In the genomic region with DNA sequence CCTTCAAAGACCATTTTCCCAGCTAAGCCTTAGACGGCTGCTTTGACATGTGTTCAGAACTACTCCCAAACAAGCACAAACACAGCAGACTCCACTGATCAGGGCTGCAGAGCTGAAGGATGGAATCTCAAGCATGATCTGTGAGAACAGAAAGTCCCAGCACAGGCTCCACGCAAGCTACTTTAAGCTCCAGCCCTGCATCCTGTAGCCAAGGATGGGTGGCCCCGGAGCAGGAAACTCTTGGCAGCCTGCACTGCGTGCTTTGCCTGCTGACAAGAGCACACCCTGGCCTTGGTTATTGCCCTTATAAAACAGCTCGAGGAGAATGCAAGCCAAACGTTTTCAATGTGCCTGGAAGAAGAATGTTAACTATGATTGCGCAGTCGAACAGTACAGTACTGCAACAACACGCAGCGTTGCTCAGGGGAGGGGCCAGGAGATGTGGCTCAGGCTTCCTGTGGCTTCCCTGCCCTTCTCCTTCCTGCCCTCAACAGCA, we compare ENCODE assay signal across 9 mouse cellular contexts.
A peak's percentile ranks its signal among the peaks of the same experiment; 100 is the strongest.
DNase-seq lines count a peak whose midpoint lies in the region; ATAC-seq and TF ChIP-seq lines count a peak whose summit lies in the region.
"Had no signal": no experiment of that assay in that cellular context is flagged by ENCODE, and none has a peak within 500 bp of the region (broad histone marks: within the 10 kb centered on the region; RNA-seq: fewer than 3 reads in every experiment).

No protein-coding gene starts in this region.

- no peaks in the 10 kb centered on the region for H3K4me1 ChIP-seq in midbrain, embryonic 14.5 days (ENCODE audit: control insufficient read depth, insufficient read depth, low read length)
- no peaks in the 10 kb centered on the region for H3K4me1 ChIP-seq in midbrain, embryonic 11.5 days (ENCODE audit: control insufficient read depth, insufficient read depth, low read length)
- H3K4me1 ChIP-seq in embryonic fibroblast, embryonic 13.5 days (ENCODE audit: control insufficient read depth, insufficient read depth, low read length), result 0 out of 2 replicates have a peak, but pooled peaks cover 6% of the 10 kb centered on the region
- peaks cover 18% of the 10 kb centered on the region for H3K4me1 ChIP-seq in heart, embryonic 15.5 days (replicated peaks)
- no peaks in the 10 kb centered on the region for H3K4me1 ChIP-seq in liver, embryonic 11.5 days (replicated peaks; ENCODE audit: control insufficient read depth, insufficient read depth, low read length)
- H3K4me1 ChIP-seq in neural tube, embryonic 12.5 days, result peaks cover 11% of the 10 kb centered on the region

- no peak for DNase-seq in midbrain, embryonic 14.5 days
- DNase-seq in midbrain, embryonic 11.5 days (ENCODE audit: low spot score, missing footprints), result no peak
- DNase-seq in kidney, postnatal 14 days, result peak; percentile 92
- DNase-seq in liver, embryonic 11.5 days (ENCODE audit: low spot score), result peak; percentile 33
- peak; percentile 31 for DNase-seq in thymus, postnatal 0 days (ENCODE audit: low spot score)

- H3K27me3 ChIP-seq in midbrain, embryonic 14.5 days (ENCODE audit: control insufficient read depth, insufficient read depth, low read length), result no peaks in the 10 kb centered on the region
- H3K27me3 ChIP-seq in midbrain, embryonic 11.5 days (ENCODE audit: control insufficient read depth, insufficient read depth, low read length), result no peaks in the 10 kb centered on the region
- no peaks in the 10 kb centered on the region for H3K27me3 ChIP-seq in heart, embryonic 15.5 days
- no peaks in the 10 kb centered on the region for H3K27me3 ChIP-seq in liver, embryonic 11.5 days (replicated peaks; ENCODE audit: control insufficient read depth, insufficient read depth, low read length)
- no peaks in the 10 kb centered on the region for H3K27me3 ChIP-seq in neural tube, embryonic 12.5 days (replicated peaks)

- TF ChIP-seq POLR2A in embryonic fibroblast, embryonic 13.5 days (IDR thresholded peaks at IDR 0.05; ENCODE audit: low read depth, low read length), result peak; percentile 47

- WGBS in midbrain, embryonic 14.5 days, result 65% methylated on average over 10 of the region's 10 CpGs
- WGBS in midbrain, embryonic 11.5 days, result 70% methylated on average over 10 of the region's 10 CpGs
- WGBS in heart, embryonic 15.5 days, result 5% methylated on average over 10 of the region's 10 CpGs
- WGBS in liver, embryonic 11.5 days, result 20% methylated on average over 10 of the region's 10 CpGs
- WGBS in neural tube, embryonic 12.5 days, result 26% methylated on average over 10 of the region's 10 CpGs

- H3K4me3 ChIP-seq in midbrain, embryonic 14.5 days (replicated peaks; ENCODE audit: low read depth, low read length), result no peak overlapping the region
- no peak overlapping the region for H3K4me3 ChIP-seq in midbrain, embryonic 11.5 days (ENCODE audit: low read depth, low read length)
- H3K4me3 ChIP-seq in embryonic fibroblast, embryonic 13.5 days (ENCODE audit: insufficient read depth, low read length), result no peak overlapping the region
- peak overlapping the region; percentile 28 for H3K4me3 ChIP-seq in heart, embryonic 15.5 days
- no peak overlapping the region for H3K4me3 ChIP-seq in liver, embryonic 11.5 days (ENCODE audit: low read depth, low read length)
- no peak overlapping the region for H3K4me3 ChIP-seq in neural tube, embryonic 12.5 days

- H3K9me3 ChIP-seq in midbrain, embryonic 14.5 days (ENCODE audit: control insufficient read depth, low read length), result no peaks in the 10 kb centered on the region
- no peaks in the 10 kb centered on the region for H3K9me3 ChIP-seq in midbrain, embryonic 11.5 days (ENCODE audit: control insufficient read depth, low read length)
- H3K9me3 ChIP-seq in heart, embryonic 15.5 days (replicated peaks), result no peaks in the 10 kb centered on the region
- H3K9me3 ChIP-seq in liver, embryonic 11.5 days (ENCODE audit: control insufficient read depth, low read length), result no peaks in the 10 kb centered on the region
- H3K9me3 ChIP-seq in neural tube, embryonic 12.5 days, result no peaks in the 10 kb centered on the region

- no peaks in the 10 kb centered on the region for H3K36me3 ChIP-seq in midbrain, embryonic 14.5 days (ENCODE audit: control insufficient read depth, insufficient read depth, low read length)
- H3K36me3 ChIP-seq in midbrain, embryonic 11.5 days (ENCODE audit: control insufficient read depth, insufficient read depth, low read length), result no peaks in the 10 kb centered on the region
- H3K36me3 ChIP-seq in heart, embryonic 15.5 days, result no peaks in the 10 kb centered on the region
- H3K36me3 ChIP-seq in liver, embryonic 11.5 days (ENCODE audit: control insufficient read depth, insufficient read depth, low read length), result no peaks in the 10 kb centered on the region
- H3K36me3 ChIP-seq in neural tube, embryonic 12.5 days, result no peaks in the 10 kb centered on the region
- H3K36me3 ChIP-seq: G1E had no signal

- no peak overlapping the region for H3K4me2 ChIP-seq in midbrain, embryonic 14.5 days (ENCODE audit: low read length)
- H3K4me2 ChIP-seq in midbrain, embryonic 11.5 days, result no peak overlapping the region
- H3K4me2 ChIP-seq in heart, embryonic 15.5 days, result peak overlapping the region; percentile 52
- peak overlapping the region; percentile 41; the same call in 1 of the 2 replicates for H3K4me2 ChIP-seq in liver, embryonic 11.5 days
- peak overlapping the region; percentile 43 for H3K4me2 ChIP-seq in neural tube, embryonic 12.5 days (replicated peaks)

- ATAC-seq in midbrain, embryonic 14.5 days (ENCODE audit: low FRiP score, low TSS enrichment), result no peak
- ATAC-seq in midbrain, embryonic 11.5 days (ENCODE audit: low FRiP score), result no peak
- ATAC-seq in heart, embryonic 15.5 days (replicated peaks; ENCODE audit: insufficient number of reproducible peaks, insufficient read depth, low FRiP score, low read depth), result peak; percentile 97
- 0 out of 2 replicates have a peak, but pooled peaks have one; percentile 43 for ATAC-seq in liver, embryonic 11.5 days (replicated peaks; ENCODE audit: low FRiP score)
- no peak for ATAC-seq in neural tube, embryonic 12.5 days (ENCODE audit: low FRiP score, low read depth)

- H3K9ac ChIP-seq in midbrain, embryonic 14.5 days (replicated peaks; ENCODE audit: low read length), result no peak overlapping the region
- no peak overlapping the region for H3K9ac ChIP-seq in midbrain, embryonic 11.5 days (ENCODE audit: low read length)
- peak overlapping the region; percentile 21; the same call in 1 of the 2 replicates for H3K9ac ChIP-seq in heart, embryonic 15.5 days
- no peak overlapping the region for H3K9ac ChIP-seq in liver, embryonic 11.5 days (ENCODE audit: low read depth, low read length)
- no peak overlapping the region for H3K9ac ChIP-seq in neural tube, embryonic 12.5 days

- 0 out of 2 replicates have a peak overlapping the region, but pooled peaks have one; percentile 20 for H3K27ac ChIP-seq in midbrain, embryonic 14.5 days (replicated peaks; ENCODE audit: low read depth, low read length)
- H3K27ac ChIP-seq in midbrain, embryonic 11.5 days (ENCODE audit: low read depth, low read length), result no peak overlapping the region
- H3K27ac ChIP-seq in embryonic fibroblast, embryonic 13.5 days (ENCODE audit: insufficient read depth, low read length), result peak overlapping the region; percentile 58
- H3K27ac ChIP-seq in heart, embryonic 15.5 days, result peak overlapping the region; percentile 97
- 0 out of 2 replicates have a peak overlapping the region, but pooled peaks have one; percentile 23 for H3K27ac ChIP-seq in liver, embryonic 11.5 days (ENCODE audit: low read depth, low read length)
- 0 out of 2 replicates have a peak overlapping the region, but pooled peaks have one; percentile 12 for H3K27ac ChIP-seq in neural tube, embryonic 12.5 days

- TF ChIP-seq CTCF in embryonic fibroblast, embryonic 13.5 days (IDR thresholded peaks at IDR 0.05; ENCODE audit: borderline replicate concordance, insufficient read depth, low read length), result no peak

Comparison
In these comparisons a context has a peak if more than half of its experiments do, and no peak if none do; other contexts are left out.
1. ATAC-seq: peak in heart, embryonic 15.5 days (single experiment) and liver, embryonic 11.5 days (single experiment); none in midbrain, embryonic 14.5 days (single experiment), midbrain, embryonic 11.5 days (single experiment) and neural tube, embryonic 12.5 days (single experiment).
2. DNase-seq: peak in kidney, postnatal 14 days (single experiment), liver, embryonic 11.5 days (single experiment) and thymus, postnatal 0 days (single experiment); none in midbrain, embryonic 14.5 days (single experiment) and midbrain, embryonic 11.5 days (single experiment).
3. H3K4me2 ChIP-seq: peak in heart, embryonic 15.5 days (single experiment), liver, embryonic 11.5 days (single experiment) and neural tube, embryonic 12.5 days (single experiment); none in midbrain, embryonic 14.5 days (single experiment) and midbrain, embryonic 11.5 days (single experiment).